Mouse (Mus musculus) G1E (cell line): ENCODE measurements around the gene Tmem100. TPM values are rescaled to one million over a fixed set of nuclear protein-coding genes. Genes with fewer than 3 reads are reported as not detected.

Experiments
- ATAC-seq: 2 replicates; pipeline ENCODE4 v1.8.0; 2016; ENCODE audit warnings: mild to moderate bottlenecking; ENCODE audit not compliant: insufficient number of reproducible peaks, poor library complexity, low FRiP score, severe bottlenecking; ENCODE audit errors: extremely low read depth
- DNase-seq: peaks from one replicate; pipeline ENCODE4 v3.0.0; 2012; ENCODE audit warnings: low spot score
- H3K27me3 ChIP-seq: 2 replicates; pipeline ENCODE4 v1.6.1; 2012; ENCODE audit warnings: mild to moderate bottlenecking, low read length, inconsistent platforms; ENCODE audit not compliant: insufficient read depth
- H3K36me3 ChIP-seq: replicated peaks from 2 replicates; pipeline ENCODE3; 2012; ENCODE audit warnings: mild to moderate bottlenecking, inconsistent platforms
- H3K4me1 ChIP-seq: 2 replicates; pipeline ENCODE4 v1.6.1; 2012; ENCODE audit warnings: low read depth, low read length, inconsistent platforms, mixed read lengths; ENCODE audit not compliant: insufficient read depth
- H3K4me3 ChIP-seq: 2 replicates; pipeline ENCODE4 v1.5.1; 2012; ENCODE audit warnings: low read depth, mild to moderate bottlenecking, inconsistent platforms, low read length, moderate library complexity, mixed read lengths
- H3K9me3 ChIP-seq: replicated peaks from 2 replicates; pipeline ENCODE4 v1.6.1; 2012; ENCODE audit warnings: inconsistent platforms
- CTCF ChIP-seq: IDR thresholded peaks from 2 replicates; pipeline ENCODE4 v1.5.1; 2012; ENCODE audit warnings: low read depth, low read length, inconsistent platforms, mixed read lengths
- GATA1 ChIP-seq: IDR thresholded peaks from 2 replicates; pipeline ENCODE4 v1.6.1; 2012; ENCODE audit warnings: borderline replicate concordance, low read length, inconsistent platforms, mixed read lengths
- GATA2 ChIP-seq: IDR thresholded peaks from 2 replicates; pipeline ENCODE4 v1.6.1; 2012; ENCODE audit warnings: low read depth, low read length, inconsistent platforms, borderline replicate concordance
- POLR2AphosphoS5 ChIP-seq: IDR thresholded peaks from 2 replicates; pipeline ENCODE4 v1.6.1; 2012; ENCODE audit warnings: low read depth, low read length, inconsistent platforms; ENCODE audit not compliant: insufficient replicate concordance
- TAL1 ChIP-seq: conservative IDR thresholded peaks from 2 replicates; pipeline ENCODE4 v1.6.1; 2012; ENCODE audit warnings: low read depth, low read length, inconsistent platforms, mixed read lengths
- polyA plus RNA-seq: library from polyadenylated mRNA; stranded (reverse); fragments of >175 nt; gene quantifications from 2 replicates; pipeline ENCODE4 v1.2.3, GENCODE M21; 2012
- total RNA-seq, 2 experiments: library from RNA; stranded (forward) in 1 of 2; stranded (reverse) in 1 of 2; fragments of 200-1000 nt in 1 of 2; fragments of >200 nt in 1 of 2; fragmentation: Nextera tagmentation in 1 of 2; gene quantifications; 2 replicates each; pipeline ENCODE4 v1.2.3; 2014 to 2017

The Tmem100 gene
- total and polyA plus RNA-seq, 3 experiments, result 0.17 to 6.3 (median 0.87) TPM

- no peak for DNase-seq
- TF ChIP-seq POLR2AphosphoS5 (no peak), GATA1 (no peak), TAL1 (no peak), GATA2 (no peak), CTCF (no peak)
- no peaks in the 10 kb centered on the region for H3K36me3 ChIP-seq
- H3K9me3 ChIP-seq, result peaks cover 3% of the 10 kb centered on the region; the same call in 1 of the 2 replicates
- no peaks in the 10 kb centered on the region for H3K27me3 ChIP-seq
- no peak overlapping the region for H3K4me3 ChIP-seq
- H3K4me1 ChIP-seq, result peaks cover 20% of the 10 kb centered on the region
- peak; percentile 34; the same call in 1 of the 2 replicates for ATAC-seq
Measured at GRCm38 (mm10) chr11:90081820-90082596, 51.9 kb downstream of the Tmem100 start.

- Histone ChIP-seq H3K36me3 (no peaks in the 10 kb centered on the region), H3K9me3 (peaks cover 3% of the 10 kb centered on the region; the same call in 1 of the 2 replicates), H3K4me1 (peaks cover 20% of the 10 kb centered on the region), H3K27me3 (no peaks in the 10 kb centered on the region), H3K4me3 (no peak overlapping the region)
- TF ChIP-seq TAL1 (no peak), CTCF (no peak)
- ATAC-seq (no peak), DNase-seq (no peak)
Measured at GRCm38 (mm10) chr11:90083042-90083441, 52.9 kb downstream of the Tmem100 start.

- TF ChIP-seq POLR2AphosphoS5 (no peak), GATA1 (no peak), GATA2 (no peak), TAL1 (no peak), CTCF (no peak)
- Histone ChIP-seq H3K36me3 (no peaks in the 10 kb centered on the region), H3K4me1 (peaks cover 20% of the 10 kb centered on the region), H3K27me3 (no peaks in the 10 kb centered on the region), H3K4me3 (no peak overlapping the region), H3K9me3 (peaks cover 3% of the 10 kb centered on the region; the same call in 1 of the 2 replicates)
- ATAC-seq (no peak), DNase-seq (no peak)
Measured at GRCm38 (mm10) chr11:90084166-90084565, 54.0 kb downstream of the Tmem100 start.

Other genes with a start within 250 kb of the Tmem100 start
- gene Pctp, start 27.5 kb upstream of the Tmem100 start, total RNA-seq (2014; fragmentation: Nextera tagmentation), result 6.8 and 8.5 TPM in 2 replicates
- 25.8 and 26.4 TPM in 2 replicates for gene Pctp, start 27.5 kb upstream of the Tmem100 start, total RNA-seq (2017)
- gene Pctp, start 27.5 kb upstream of the Tmem100 start, polyA plus RNA-seq, result 1.6 and 2.2 TPM in 2 replicates
- gene Gm45716, start 157.3 kb downstream of the Tmem100 start, total RNA-seq (2014; fragmentation: Nextera tagmentation), result 0.97 and 2.3 TPM in 2 replicates
- gene Gm45716, start 157.3 kb downstream of the Tmem100 start, total RNA-seq (2017), result 2.4 and 4.3 TPM in 2 replicates
- 0.61 and 0.77 TPM in 2 replicates for gene Gm45716, start 157.3 kb downstream of the Tmem100 start, polyA plus RNA-seq
- 3.8 and 6.1 TPM in 2 replicates for gene Mmd, start 219.1 kb downstream of the Tmem100 start, total RNA-seq (2014; fragmentation: Nextera tagmentation)
- 10.7 and 12.0 TPM in 2 replicates for gene Mmd, start 219.1 kb downstream of the Tmem100 start, total RNA-seq (2017)
- gene Mmd, start 219.1 kb downstream of the Tmem100 start, polyA plus RNA-seq, result 2.0 and 2.8 TPM in 2 replicates